Mouse (Mus musculus): ENCODE data around the gene Rtl1. TPM values are rescaled to one million over a fixed set of nuclear protein-coding genes. Genes with fewer than 3 reads are reported as not detected.

The Rtl1 gene
- polyA plus RNA-seq, 1 experiment from 2014 or later = 0.11 TPM

DNA sequence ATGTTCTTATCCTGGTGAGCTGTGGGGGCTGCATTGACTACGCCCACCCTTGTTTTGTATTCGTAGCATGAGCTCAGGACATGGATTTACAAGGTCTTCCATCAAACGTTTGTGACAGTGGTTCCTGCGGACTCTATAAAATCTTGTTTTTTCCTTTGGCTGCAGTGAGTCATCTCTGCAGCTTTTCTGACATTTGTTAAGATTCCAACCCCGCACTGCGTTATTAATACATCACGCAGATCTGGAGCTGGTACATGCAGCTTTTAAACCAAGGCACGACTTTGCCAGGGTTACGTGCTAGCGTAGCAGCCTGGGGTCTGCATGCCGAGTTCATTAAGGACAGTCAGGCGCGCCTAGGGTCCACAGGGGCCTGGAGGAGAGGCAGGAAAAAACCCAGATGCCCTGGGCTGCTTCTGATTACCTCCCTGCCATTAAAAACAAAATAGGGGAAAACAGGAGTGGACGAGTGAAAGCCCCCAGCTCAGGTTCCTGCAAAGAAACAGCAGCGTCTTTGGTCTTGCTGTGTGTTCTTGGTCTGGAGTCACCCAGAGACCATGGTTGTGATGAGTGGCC lies 44.2 kb downstream of the Rtl1 start:
- H3K9ac ChIP-seq (replicated peaks) = no peak overlapping the region
- no peaks in the 10 kb centered on the region for H3K36me3 ChIP-seq (replicated peaks; ENCODE audit: insufficient read depth, low read length)
- no peak overlapping the region for H3K4me2 ChIP-seq (ENCODE audit: low read depth, low read length)
- no peaks in the 10 kb centered on the region for H3K27me3 ChIP-seq (ENCODE audit: insufficient read depth, low read length)
- H3K9me3 ChIP-seq (ENCODE audit: low read length) = no peaks in the 10 kb centered on the region
- no peak for DNase-seq
- no peak overlapping the region for H3K27ac ChIP-seq (ENCODE audit: low read depth)
- H3K4me3 ChIP-seq (ENCODE audit: low read depth, low read length) = no peak overlapping the region
- ATAC-seq = no peak
- H3K4me1 ChIP-seq (ENCODE audit: insufficient read depth) = no peaks in the 10 kb centered on the region
- 68% methylated on average over 15 of the region's 15 CpGs for WGBS (ENCODE audit: insufficient replicate concordance)
- TF ChIP-seq EP300 (IDR thresholded peaks at IDR 0.05; ENCODE audit: low read depth) (no peak), CTCF (IDR thresholded peaks at IDR 0.05; ENCODE audit: low read depth) (no peak)

- H3K9ac ChIP-seq (replicated peaks) = no peak overlapping the region
- 0 out of 2 replicates have a peak, but pooled peaks cover 2% of the 10 kb centered on the region for H3K36me3 ChIP-seq (replicated peaks; ENCODE audit: insufficient read depth, low read length)
- no peaks in the 10 kb centered on the region for H3K9me3 ChIP-seq (ENCODE audit: low read length)
- H3K27ac ChIP-seq (ENCODE audit: low read depth) = no peak overlapping the region
- H3K4me2 ChIP-seq (ENCODE audit: low read depth, low read length) = no peak overlapping the region
- DNase-seq (no peak), ATAC-seq (no peak)
- TF ChIP-seq EP300 (IDR thresholded peaks at IDR 0.05; ENCODE audit: low read depth) (no peak), CTCF (IDR thresholded peaks at IDR 0.05; ENCODE audit: low read depth) (no peak)
- no peaks in the 10 kb centered on the region for H3K4me1 ChIP-seq (ENCODE audit: insufficient read depth)
- no peaks in the 10 kb centered on the region for H3K27me3 ChIP-seq (ENCODE audit: insufficient read depth, low read length)
- no peak overlapping the region for H3K4me3 ChIP-seq (ENCODE audit: low read depth, low read length)
- 78% methylated on average over 1 of the region's 1 CpGs for WGBS (ENCODE audit: insufficient replicate concordance)
Measured at GRCm38 (mm10) chr12:109553568-109553967, 46.6 kb downstream of the Rtl1 start.

- Histone ChIP-seq H3K9ac (replicated peaks) (no peak overlapping the region), H3K9me3 (ENCODE audit: low read length) (no peaks in the 10 kb centered on the region), H3K27ac (ENCODE audit: low read depth) (no peak overlapping the region), H3K27me3 (ENCODE audit: insufficient read depth, low read length) (no peaks in the 10 kb centered on the region), H3K4me1 (ENCODE audit: insufficient read depth) (no peaks in the 10 kb centered on the region), H3K36me3 (replicated peaks; ENCODE audit: insufficient read depth, low read length) (0 out of 2 replicates have a peak, but pooled peaks cover 2% of the 10 kb centered on the region), H3K4me2 (ENCODE audit: low read depth, low read length) (no peak overlapping the region), H3K4me3 (ENCODE audit: low read depth, low read length) (no peak overlapping the region)
- DNase-seq = no peak
- no peak for TF ChIP-seq EP300 (IDR thresholded peaks at IDR 0.05; ENCODE audit: low read depth)
- no peak for TF ChIP-seq CTCF (IDR thresholded peaks at IDR 0.05; ENCODE audit: low read depth)
- WGBS (ENCODE audit: insufficient replicate concordance) = 74% methylated on average over 18 of the region's 18 CpGs
- ATAC-seq = no peak
Measured at GRCm38 (mm10) chr12:109552754-109553525, 47.2 kb downstream of the Rtl1 start.

GRCm38 (mm10) chr12:109551771-109552170 lies 48.4 kb downstream of the Rtl1 start:
- H3K9me3 ChIP-seq (ENCODE audit: low read length) = no peaks in the 10 kb centered on the region
- H3K4me1 ChIP-seq (ENCODE audit: insufficient read depth) = no peaks in the 10 kb centered on the region
- H3K36me3 ChIP-seq (replicated peaks; ENCODE audit: insufficient read depth, low read length) = 0 out of 2 replicates have a peak, but pooled peaks cover 2% of the 10 kb centered on the region
- H3K27ac ChIP-seq (ENCODE audit: low read depth) = no peak overlapping the region
- H3K4me2 ChIP-seq (ENCODE audit: low read depth, low read length) = no peak overlapping the region
- TF ChIP-seq CTCF (IDR thresholded peaks at IDR 0.05; ENCODE audit: low read depth) = no peak
- no peak for TF ChIP-seq EP300 (IDR thresholded peaks at IDR 0.05; ENCODE audit: low read depth)
- DNase-seq (no peak), ATAC-seq (no peak)
- no peak overlapping the region for H3K4me3 ChIP-seq (ENCODE audit: low read depth, low read length)
- H3K27me3 ChIP-seq (ENCODE audit: insufficient read depth, low read length) = no peaks in the 10 kb centered on the region
- WGBS (ENCODE audit: insufficient replicate concordance) = 73% methylated on average over 2 of the region's 2 CpGs
- H3K9ac ChIP-seq (replicated peaks) = no peak overlapping the region

DNA sequence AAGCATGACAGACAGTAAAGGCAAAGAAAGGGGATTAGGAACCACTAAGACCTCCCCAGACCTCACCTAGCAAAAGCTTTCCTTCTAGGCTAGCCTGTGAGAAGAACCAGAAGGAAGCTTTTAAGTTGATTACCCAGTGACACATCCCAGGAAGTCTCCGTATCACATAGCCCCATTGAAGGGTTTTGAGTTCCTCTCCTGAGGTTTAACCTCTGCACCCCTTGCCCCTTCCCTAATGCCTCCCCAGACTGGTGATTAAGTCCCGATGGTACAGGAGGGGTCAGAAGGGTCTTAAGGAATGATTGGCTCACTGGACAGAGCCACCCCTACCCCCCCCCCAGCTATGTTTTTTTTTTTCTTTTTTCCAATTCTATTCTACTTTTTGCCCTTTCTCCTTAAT lies 53.0 kb downstream of the Rtl1 start:
- H3K4me3 ChIP-seq (ENCODE audit: low read depth, low read length) = no peak overlapping the region
- WGBS (ENCODE audit: insufficient replicate concordance) = 37% methylated on average over 2 of the region's 2 CpGs
- H3K4me2 ChIP-seq (ENCODE audit: low read depth, low read length) = no peak overlapping the region
- H3K27me3 ChIP-seq (ENCODE audit: insufficient read depth, low read length) = no peaks in the 10 kb centered on the region
- no peaks in the 10 kb centered on the region for H3K4me1 ChIP-seq (ENCODE audit: insufficient read depth)
- DNase-seq = no peak
- H3K36me3 ChIP-seq (replicated peaks; ENCODE audit: insufficient read depth, low read length) = 0 out of 2 replicates have a peak, but pooled peaks cover 2% of the 10 kb centered on the region
- ATAC-seq = no peak
- H3K9ac ChIP-seq (replicated peaks) = no peak overlapping the region
- no peak for TF ChIP-seq CTCF (IDR thresholded peaks at IDR 0.05; ENCODE audit: low read depth)
- TF ChIP-seq EP300 (IDR thresholded peaks at IDR 0.05; ENCODE audit: low read depth) = no peak
- H3K9me3 ChIP-seq (ENCODE audit: low read length) = no peaks in the 10 kb centered on the region
- no peak overlapping the region for H3K27ac ChIP-seq (ENCODE audit: low read depth)

DNA sequence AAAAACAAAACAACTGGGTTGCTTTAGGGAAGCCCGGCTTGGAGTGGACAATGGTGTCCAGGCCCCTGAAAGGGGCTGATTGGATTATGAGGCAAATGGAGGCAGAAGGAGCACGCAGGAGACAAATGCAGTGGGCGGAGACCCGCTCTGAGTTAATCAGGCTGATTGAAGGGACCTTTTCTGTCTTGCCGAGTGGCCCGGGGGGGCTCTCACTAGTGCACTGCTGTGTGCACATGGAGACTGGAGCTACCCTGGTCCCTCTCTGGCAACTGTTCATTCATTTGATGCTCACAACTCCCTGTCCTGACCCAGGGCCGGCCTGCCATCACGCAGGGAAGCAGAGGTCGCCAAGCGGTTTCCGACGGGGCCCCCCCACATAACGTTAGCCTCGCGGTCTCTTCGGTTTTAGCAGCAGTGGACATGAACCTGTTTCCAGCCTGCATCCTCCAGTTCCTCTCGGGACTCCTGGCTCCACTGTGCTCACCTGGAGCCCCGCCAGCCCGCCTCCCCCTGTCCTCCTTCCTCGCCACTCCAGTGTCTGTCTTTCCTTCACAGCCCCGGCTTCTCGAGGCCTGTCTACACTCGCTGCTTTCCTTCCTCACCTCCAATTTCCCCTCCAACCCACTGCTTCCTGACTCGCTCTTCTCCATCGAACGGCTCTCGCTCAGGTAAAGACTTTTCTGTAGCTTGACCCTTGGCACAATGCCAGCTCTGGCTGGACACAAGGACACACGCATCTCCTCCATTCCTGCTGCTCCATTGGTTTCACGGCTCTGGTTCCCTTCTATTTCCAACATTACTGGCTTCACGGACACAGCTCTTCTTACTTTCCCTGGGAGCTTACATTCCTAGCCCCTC lies 54.0 kb downstream of the Rtl1 start:
- no peak for TF ChIP-seq EP300 (IDR thresholded peaks at IDR 0.05; ENCODE audit: low read depth)
- TF ChIP-seq CTCF (IDR thresholded peaks at IDR 0.05; ENCODE audit: low read depth) = no peak
- no peaks in the 10 kb centered on the region; the same call in 1 of the 2 replicates for H3K9me3 ChIP-seq (ENCODE audit: low read length)

More for the DNA sequence above, 54.0 kb downstream of the Rtl1 start:
- 68% methylated on average over 30 of the region's 30 CpGs for WGBS (ENCODE audit: insufficient replicate concordance)
- Histone ChIP-seq H3K27me3 (ENCODE audit: insufficient read depth, low read length) (no peaks in the 10 kb centered on the region), H3K9ac (replicated peaks) (no peak overlapping the region), H3K36me3 (replicated peaks; ENCODE audit: insufficient read depth, low read length) (0 out of 2 replicates have a peak, but pooled peaks cover 2% of the 10 kb centered on the region), H3K27ac (ENCODE audit: low read depth) (no peak overlapping the region), H3K4me3 (ENCODE audit: low read depth, low read length) (no peak overlapping the region), H3K4me2 (ENCODE audit: low read depth, low read length) (no peak overlapping the region), H3K4me1 (ENCODE audit: insufficient read depth) (no peaks in the 10 kb centered on the region)
- ATAC-seq (no peak), DNase-seq (peak; percentile 49)
